Mouse (Mus musculus) limb, embryonic 15.5 days (tissue): ENCODE data around the gene Engase. TPM values are rescaled to one million over a fixed set of nuclear protein-coding genes. Genes with fewer than 3 reads are reported as not detected.

ENCODE experiments used
- ATAC-seq: fragments of 200-750 bp; cut with Nextera tagmentation; 2 replicates; pipeline ENCODE4 v1.8.0; 2017; ENCODE audit warnings: low read depth, moderate TSS enrichment; ENCODE audit not compliant: insufficient number of reproducible peaks, low FRiP score, low TSS enrichment
- H3K27ac ChIP-seq: fragments of 300-500 bp; sonication (generic); 2 replicates; pipeline ENCODE4 v1.5.1; 2015; ENCODE audit warnings: moderate library complexity, mild to moderate bottlenecking, inconsistent platforms
- H3K27me3 ChIP-seq: fragments of 300-500 bp; sonication (generic); 2 replicates; pipeline ENCODE4 v1.6.1; 2015; ENCODE audit warnings: inconsistent platforms
- H3K36me3 ChIP-seq: fragments of 300-500 bp; sonication (generic); 2 replicates; pipeline ENCODE4 v1.6.1; 2015; ENCODE audit warnings: inconsistent platforms
- H3K4me1 ChIP-seq: fragments of 300-500 bp; sonication (generic); 2 replicates; pipeline ENCODE4 v1.6.1; 2015; ENCODE audit warnings: inconsistent platforms
- H3K4me2 ChIP-seq: fragments of 300-500 bp; sonication (generic); 2 replicates; pipeline ENCODE4 v1.6.1; 2015; ENCODE audit warnings: mild to moderate bottlenecking, inconsistent platforms
- H3K4me3 ChIP-seq: fragments of 300-500 bp; sonication (generic); 2 replicates; pipeline ENCODE4 v1.5.1; 2015; ENCODE audit warnings: mild to moderate bottlenecking, inconsistent platforms
- H3K9ac ChIP-seq: fragments of 300-500 bp; sonication (generic); 2 replicates; pipeline ENCODE4 v1.6.1; 2015; ENCODE audit warnings: inconsistent platforms
- H3K9me3 ChIP-seq: fragments of 300-500 bp; sonication (generic); 2 replicates; pipeline ENCODE4 v1.6.1; 2016; ENCODE audit warnings: inconsistent platforms
- WGBS: fragments of 180-500 bp; shearing (Covaris S2); methylation state at CpG from one replicate; pipeline ENCODE4 v1.1.7; 2015; 5-methylcytosine and 5-hydroxymethylcytosine counted together
- polyA plus RNA-seq: library from polyadenylated mRNA; unstranded; fragments of >200 nt; fragmentation: Nextera tagmentation; extraction: Ambion mirVana; gene quantifications from 2 replicates; pipeline ENCODE4 v1.2.1, GENCODE M21; 2015

The Engase gene
- 6.1 and 6.6 TPM in 2 replicates for polyA plus RNA-seq

- Histone ChIP-seq H3K9me3 (no peaks in the 10 kb centered on the region), H3K4me1 (peaks cover 10% of the 10 kb centered on the region), H3K4me2 (peak within 1 kb of the TSS; percentile 94), H3K4me3 (peak within 1 kb of the TSS; percentile 89), H3K36me3 (peaks cover 7% of the 10 kb centered on the region; the same call in 1 of the 2 replicates), H3K27me3 (no peaks in the 10 kb centered on the region), H3K27ac (peak within 1 kb of the TSS; percentile 73), H3K9ac (peak within 1 kb of the TSS; percentile 65)
- peak; percentile 98 for ATAC-seq
- WGBS, result under 1% methylated on average over 57 of the region's 57 CpGs
These were observed at the start of gene Engase for GRCm38 (mm10) chr11:118476396-118477373. Gene Engase, plus strand, starts transcription at chr11:118476829.

- 39% methylated on average over 3 of the region's 3 CpGs for WGBS
- 0 out of 2 replicates have a peak overlapping the region, but pooled peaks have one; percentile 66 for H3K4me2 ChIP-seq
- no peaks in the 10 kb centered on the region for H3K9me3 ChIP-seq
- no peak overlapping the region for H3K4me3 ChIP-seq
- no peaks in the 10 kb centered on the region for H3K27me3 ChIP-seq
- no peaks in the 10 kb centered on the region for H3K36me3 ChIP-seq
- H3K27ac ChIP-seq, result peak overlapping the region; percentile 73; the same call in 1 of the 2 replicates
- ATAC-seq, result no peak
- H3K4me1 ChIP-seq, result peaks cover 79% of the 10 kb centered on the region
- no peak overlapping the region for H3K9ac ChIP-seq
These were observed 49.3 kb upstream of the Engase start for GRCm38 (mm10) chr11:118427266-118427779.

DNA sequence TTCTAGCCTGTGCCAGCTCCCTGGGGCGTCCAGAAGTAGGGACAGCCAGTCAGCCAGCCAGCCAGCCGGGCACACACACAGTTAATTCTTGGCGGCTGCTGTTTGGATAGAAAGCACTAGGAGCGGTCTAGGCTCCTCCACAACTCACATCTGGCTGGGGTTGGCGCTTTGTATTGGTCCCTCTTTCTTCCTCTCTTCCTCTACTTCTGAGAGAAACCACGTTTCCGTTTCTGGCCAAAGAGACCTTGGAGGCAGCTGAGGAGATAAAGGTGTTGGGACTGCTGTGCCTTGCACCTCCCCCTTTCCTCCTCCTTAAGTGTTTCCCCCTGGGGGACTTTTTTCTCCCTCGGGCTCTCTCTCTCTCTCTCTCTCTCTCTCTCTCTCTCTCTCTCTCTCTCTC is 48.6 kb upstream of the Engase start, which contains the start of gene C1qtnf1:
C1qtnf1 (plus strand) TSS at position 218 of the 400 bp plus-strand sequence.
- WGBS, result 2% methylated on average over 8 of the region's 8 CpGs
- no peak for ATAC-seq
- Histone ChIP-seq H3K4me3 (peak within 1 kb of the TSS; percentile 45), H3K36me3 (no peaks in the 10 kb centered on the region), H3K27me3 (no peaks in the 10 kb centered on the region), H3K9ac (peak within 1 kb of the TSS; percentile 42), H3K4me1 (peaks cover 78% of the 10 kb centered on the region), H3K4me2 (peak within 1 kb of the TSS; percentile 66), H3K9me3 (no peaks in the 10 kb centered on the region), H3K27ac (peak within 1 kb of the TSS; percentile 73)

GRCm38 (mm10) chr11:118428460-118428868 is 48.2 kb upstream of the Engase start:
- H3K4me3 ChIP-seq, result peak overlapping the region; percentile 45
- H3K36me3 ChIP-seq, result no peaks in the 10 kb centered on the region
- H3K4me2 ChIP-seq, result peak overlapping the region; percentile 66
- H3K9ac ChIP-seq, result peak overlapping the region; percentile 42
- H3K27me3 ChIP-seq, result no peaks in the 10 kb centered on the region
- no peaks in the 10 kb centered on the region for H3K9me3 ChIP-seq
- peak overlapping the region; percentile 73 for H3K27ac ChIP-seq
- H3K4me1 ChIP-seq, result peaks cover 78% of the 10 kb centered on the region
- ATAC-seq, result no peak
- WGBS, result 9% methylated on average over 11 of the region's 11 CpGs

- Histone ChIP-seq H3K9ac (peak overlapping the region; percentile 28; the same call in 1 of the 2 replicates), H3K4me1 (peaks cover 78% of the 10 kb centered on the region), H3K4me2 (peak overlapping the region; percentile 66), H3K9me3 (no peaks in the 10 kb centered on the region), H3K36me3 (no peaks in the 10 kb centered on the region), H3K4me3 (peak overlapping the region; percentile 45), H3K27me3 (no peaks in the 10 kb centered on the region), H3K27ac (peak overlapping the region; percentile 73)
- no peak for ATAC-seq
- WGBS, result 48% methylated on average over 8 of the region's 8 CpGs
These were observed 47.5 kb upstream of the Engase start for GRCm38 (mm10) chr11:118428944-118429709.

GRCm38 (mm10) chr11:118430291-118430885 is 46.2 kb upstream of the Engase start:
- Histone ChIP-seq H3K9me3 (no peaks in the 10 kb centered on the region), H3K27me3 (no peaks in the 10 kb centered on the region), H3K36me3 (no peaks in the 10 kb centered on the region), H3K4me2 (peak overlapping the region; percentile 66), H3K4me3 (no peak overlapping the region), H3K27ac (no peak overlapping the region), H3K4me1 (peaks cover 71% of the 10 kb centered on the region), H3K9ac (no peak overlapping the region)
- WGBS, result 18% methylated on average over 4 of the region's 4 CpGs
- no peak for ATAC-seq

DNA sequence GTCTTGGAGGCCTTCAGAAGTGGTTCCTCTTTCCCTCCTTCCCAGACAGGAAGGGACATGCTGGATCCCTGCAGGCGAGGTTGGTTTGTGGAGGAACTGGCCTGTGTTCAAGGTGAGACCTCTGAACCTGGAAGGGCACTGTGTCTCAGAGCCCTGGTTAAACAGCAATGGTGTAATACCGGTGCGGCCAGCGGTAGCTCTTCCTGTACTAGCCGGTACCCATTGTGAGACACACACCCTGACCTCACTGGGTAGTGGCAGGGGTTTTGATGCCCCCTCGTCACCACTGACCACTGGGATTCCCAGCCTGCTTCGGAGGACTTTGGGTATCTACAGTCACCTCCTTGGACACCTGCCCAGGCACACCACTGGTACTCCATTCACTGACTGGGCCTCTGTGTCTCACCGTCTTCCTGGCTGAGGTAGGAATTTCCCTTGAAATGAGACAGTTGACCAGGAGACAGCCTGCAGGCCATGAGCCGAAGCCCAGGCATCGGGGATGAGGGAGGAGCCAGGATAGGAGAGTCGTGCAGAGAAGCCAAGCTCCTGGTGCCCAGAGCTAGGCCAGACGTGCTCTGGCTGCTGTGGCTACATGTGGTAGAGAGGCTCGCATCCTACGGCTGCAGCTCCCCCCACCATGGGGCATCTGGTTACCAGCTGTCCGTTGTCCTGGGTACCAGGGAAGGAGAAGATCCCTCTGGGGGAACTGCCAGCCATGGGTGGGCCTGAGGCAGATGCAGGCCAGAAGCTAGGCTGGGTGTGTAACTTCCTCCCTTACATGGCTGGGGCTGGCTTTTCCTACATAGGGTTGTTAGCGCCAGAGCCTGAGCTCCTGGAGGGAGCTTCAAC is 45.3 kb upstream of the Engase start:
- Histone ChIP-seq H3K4me1 (peaks cover 76% of the 10 kb centered on the region), H3K9me3 (no peaks in the 10 kb centered on the region), H3K4me2 (no peak overlapping the region), H3K36me3 (no peaks in the 10 kb centered on the region), H3K9ac (no peak overlapping the region), H3K4me3 (no peak overlapping the region), H3K27me3 (no peaks in the 10 kb centered on the region), H3K27ac (peak overlapping the region; percentile 47)
- 57% methylated on average over 16 of the region's 16 CpGs for WGBS
- ATAC-seq, result no peak

DNA sequence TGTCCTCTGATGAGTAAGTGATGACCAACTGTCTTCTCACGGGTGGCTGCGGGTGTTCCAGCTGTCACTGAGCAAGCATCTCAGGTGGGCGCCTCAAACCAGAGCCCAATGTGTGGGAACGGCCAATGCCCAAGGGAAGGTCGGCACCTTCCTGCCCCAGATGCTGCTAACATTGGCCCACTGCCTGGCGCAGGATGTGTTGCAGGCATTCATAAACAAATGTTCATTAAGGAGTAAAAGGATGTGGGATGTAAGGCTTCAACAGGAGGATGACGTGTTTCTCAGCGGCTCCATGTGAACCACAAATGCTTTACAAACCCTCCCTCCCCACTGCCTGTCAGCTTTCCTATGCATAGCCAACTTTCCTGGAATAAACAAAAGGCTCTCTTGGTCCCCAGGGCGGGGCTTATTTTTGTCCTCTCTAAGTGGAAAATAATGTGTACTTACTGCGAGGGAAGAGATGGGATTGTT is 43.2 kb upstream of the Engase start:
- Histone ChIP-seq H3K4me3 (peak overlapping the region; percentile 15; the same call in 1 of the 2 replicates), H3K4me2 (peak overlapping the region; percentile 41), H3K9ac (no peak overlapping the region), H3K36me3 (no peaks in the 10 kb centered on the region), H3K9me3 (no peaks in the 10 kb centered on the region), H3K27me3 (no peaks in the 10 kb centered on the region), H3K27ac (peak overlapping the region; percentile 43; the same call in 1 of the 2 replicates), H3K4me1 (peaks cover 72% of the 10 kb centered on the region)
- no peak for ATAC-seq
- WGBS, result 65% methylated on average over 10 of the region's 10 CpGs

- Histone ChIP-seq H3K27me3 (no peaks in the 10 kb centered on the region), H3K4me3 (peak overlapping the region; percentile 15; the same call in 1 of the 2 replicates), H3K36me3 (no peaks in the 10 kb centered on the region), H3K9me3 (no peaks in the 10 kb centered on the region), H3K4me1 (peaks cover 72% of the 10 kb centered on the region), H3K9ac (no peak overlapping the region), H3K27ac (peak overlapping the region; percentile 43; the same call in 1 of the 2 replicates), H3K4me2 (peak overlapping the region; percentile 41)
- ATAC-seq, result no peak
- whole genome bisulfite sequencing, result 37% methylated on average over 13 of the region's 13 CpGs
These were observed 42.5 kb upstream of the Engase start for GRCm38 (mm10) chr11:118434093-118434492.

DNA sequence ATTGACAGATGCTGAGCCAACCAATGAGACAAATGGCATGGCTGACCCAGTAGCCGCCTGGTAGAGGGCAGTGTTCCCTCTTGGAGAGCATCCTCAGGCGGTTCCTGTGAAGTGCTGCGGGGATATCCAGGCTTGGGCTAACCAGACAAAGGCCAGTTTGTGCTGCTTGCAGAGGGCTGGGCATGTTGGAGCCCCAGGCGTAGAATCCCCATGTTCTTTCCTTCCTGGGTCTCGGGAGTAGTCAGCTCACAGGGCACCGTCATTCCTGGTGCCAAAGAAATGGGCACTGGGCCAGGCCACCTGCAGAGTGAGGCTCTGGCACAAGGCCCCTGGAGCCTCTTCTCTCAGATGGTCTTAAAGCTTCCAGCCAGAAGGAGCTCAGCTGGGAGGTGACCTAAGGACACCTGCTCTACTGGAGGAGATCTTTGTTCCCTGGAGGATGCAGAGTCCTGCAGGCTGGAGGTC is 40.1 kb upstream of the Engase start:
- ATAC-seq, result no peak

More for the DNA sequence above, 40.1 kb upstream of the Engase start:
- H3K27ac ChIP-seq, result no peak overlapping the region
- H3K4me3 ChIP-seq, result no peak overlapping the region
- H3K4me2 ChIP-seq, result no peak overlapping the region
- H3K27me3 ChIP-seq, result no peaks in the 10 kb centered on the region
- H3K9ac ChIP-seq, result no peak overlapping the region
- H3K36me3 ChIP-seq, result no peaks in the 10 kb centered on the region
- WGBS, result 35% methylated on average over 6 of the region's 6 CpGs
- H3K4me1 ChIP-seq, result peaks cover 54% of the 10 kb centered on the region
- H3K9me3 ChIP-seq, result no peaks in the 10 kb centered on the region
